Mouse (Mus musculus): ENCODE data around the gene Ddx19a.
A peak's percentile ranks its signal among the peaks of the same experiment; 100 is the strongest.

Ddx19a gene

DNA sequence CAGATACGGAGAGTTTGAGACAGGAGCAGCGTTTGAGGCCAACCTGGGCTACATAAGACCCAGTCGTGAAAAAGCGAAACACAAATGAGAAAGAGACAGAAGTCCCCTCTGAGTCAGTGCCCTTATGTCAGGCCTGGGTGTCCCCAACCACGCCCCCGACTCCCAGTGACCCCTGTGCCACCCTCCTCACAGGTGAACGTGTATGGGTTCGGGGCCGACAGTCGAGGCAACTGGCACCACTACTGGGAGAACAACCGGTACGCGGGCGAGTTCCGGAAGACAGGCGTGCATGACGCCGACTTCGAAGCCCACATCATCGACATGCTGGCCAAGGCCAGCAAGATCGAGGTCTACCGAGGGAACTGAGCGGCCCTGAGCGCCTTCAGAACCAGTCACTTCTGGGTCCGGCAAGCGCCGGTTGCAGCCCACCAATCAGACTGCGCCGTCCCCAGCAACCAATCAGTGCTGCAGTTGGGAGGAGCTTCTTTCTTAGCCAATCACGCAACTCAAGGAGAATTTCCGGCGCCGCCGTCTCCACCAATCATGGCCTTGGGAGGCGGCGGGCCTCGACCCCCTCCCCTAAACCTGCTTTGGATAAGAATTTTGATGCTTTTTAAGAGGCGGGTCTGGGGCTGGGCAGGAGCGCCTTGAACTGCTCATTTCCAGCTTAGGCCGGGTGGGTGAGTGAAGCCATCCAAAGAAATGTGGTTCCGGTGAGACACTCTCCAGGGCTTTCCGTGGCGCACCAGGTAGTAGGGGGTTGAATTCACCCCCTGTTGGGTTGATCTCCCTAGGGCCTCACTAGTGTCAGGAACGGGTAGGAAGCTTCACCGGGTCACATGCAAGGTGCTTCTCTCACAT is 27.5 kb downstream of the Ddx19a start:
- peak; percentile 65 for DNase-seq

GRCm38 (mm10) chr8:110967326-110967725 is 30.3 kb downstream of the Ddx19a start:
- DNase-seq = peak; percentile 87

- DNase-seq = peak; percentile 53
These were observed 31.0 kb downstream of the Ddx19a start for GRCm38 (mm10) chr8:110966586-110966985.

DNA sequence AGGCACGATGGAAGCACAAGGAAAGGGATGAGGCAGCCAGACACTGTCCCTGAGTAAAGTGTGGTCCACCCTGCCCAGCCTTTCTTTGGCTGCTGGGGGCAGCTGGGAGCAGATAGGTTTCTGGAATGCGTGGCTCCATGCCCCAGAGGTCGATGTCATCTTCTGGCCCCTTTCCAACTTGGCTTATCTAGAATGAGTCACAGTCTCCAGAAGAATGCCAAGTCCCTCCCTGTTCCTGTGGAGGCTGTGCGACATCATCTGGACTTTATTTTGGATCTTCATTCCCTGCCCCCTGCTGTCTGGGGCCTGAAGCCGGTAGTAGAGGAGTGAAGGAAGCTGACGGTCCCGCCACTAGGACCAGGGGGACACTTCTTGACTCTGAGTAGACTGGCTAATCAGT is 32.0 kb downstream of the Ddx19a start:
- peak; percentile 92 for DNase-seq

GRCm38 (mm10) chr8:110964666-110965065 is 32.9 kb downstream of the Ddx19a start:
- no peak for DNase-seq

DNA sequence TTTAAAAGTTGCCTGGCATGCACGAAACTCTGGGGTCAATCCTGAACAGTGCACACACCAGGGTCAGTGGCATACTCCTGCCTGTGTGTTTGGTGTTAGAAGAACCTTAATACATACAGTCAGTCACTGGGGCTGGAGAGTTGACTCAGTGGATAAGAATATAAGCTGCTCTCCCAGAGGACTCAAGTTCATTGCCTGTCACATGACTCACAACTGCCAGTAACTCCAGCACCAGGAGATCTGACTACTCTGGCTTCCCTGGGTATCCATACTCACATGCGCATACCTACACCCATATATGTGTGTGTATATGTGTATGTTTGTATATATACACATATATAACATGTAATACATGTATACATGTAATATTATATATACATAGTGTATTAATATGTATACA is 34.5 kb downstream of the Ddx19a start:
- DNase-seq = peak; percentile 27

GRCm38 (mm10) chr8:110959906-110960305 is 37.7 kb downstream of the Ddx19a start:
- peak; percentile 97 for DNase-seq

DNA sequence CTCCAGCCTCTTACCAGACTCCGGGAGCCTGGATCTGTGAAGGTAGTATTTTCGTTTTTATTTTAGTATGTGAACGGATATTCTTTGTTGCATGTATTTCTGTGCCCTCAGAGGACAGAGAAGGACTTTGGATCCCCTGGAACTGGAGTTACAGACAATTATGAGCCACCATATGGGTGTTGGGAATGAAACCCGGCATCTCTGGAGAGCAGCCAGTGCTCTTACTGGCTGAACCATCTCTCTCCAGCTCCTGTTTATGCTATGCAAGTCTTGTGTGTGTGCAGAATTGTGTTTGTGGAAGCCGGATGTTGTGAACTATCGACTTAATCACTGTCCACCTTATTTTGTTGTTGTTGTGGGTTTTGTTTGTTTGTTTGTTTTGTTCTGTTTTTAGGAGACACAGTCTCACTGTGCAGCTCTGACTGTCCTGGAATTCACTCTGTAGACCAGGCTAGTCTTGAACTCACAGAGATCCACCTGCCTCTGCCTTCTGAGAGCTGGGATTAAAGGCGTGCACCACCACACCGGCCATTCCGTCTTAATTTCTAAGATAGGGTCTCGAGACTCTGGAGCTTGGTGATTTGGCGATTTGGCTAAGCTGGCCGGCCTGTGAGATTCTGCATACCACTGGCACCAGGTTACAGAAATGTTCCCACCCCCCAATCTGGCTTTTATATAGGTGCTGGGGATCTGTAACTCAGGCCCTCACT is 38.4 kb downstream of the Ddx19a start:
- DNase-seq = peak; percentile 96

- DNase-seq = peak; percentile 60
These were observed 39.0 kb downstream of the Ddx19a start for GRCm38 (mm10) chr8:110958553-110958952.

DNA sequence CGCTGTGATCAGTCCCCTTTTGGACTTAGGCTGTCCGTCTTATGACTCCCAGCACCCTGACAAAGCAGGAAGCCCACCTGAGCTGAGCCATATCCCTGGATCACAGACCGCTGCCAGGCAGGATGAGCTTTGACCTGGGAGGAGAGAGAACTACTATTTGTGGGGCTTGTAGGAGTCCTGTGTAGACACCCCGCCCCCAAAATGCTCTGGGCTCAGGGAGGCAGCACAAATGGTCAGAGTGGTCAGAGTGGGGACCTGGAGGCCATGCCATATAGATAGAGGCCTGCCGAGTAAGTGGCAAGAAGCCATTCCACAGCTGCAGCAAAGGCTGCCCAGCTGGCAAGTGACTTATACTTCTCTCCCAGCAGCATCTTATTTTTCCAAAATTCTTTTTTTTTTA is 39.5 kb downstream of the Ddx19a start:
- peak; percentile 74 for DNase-seq

DNA sequence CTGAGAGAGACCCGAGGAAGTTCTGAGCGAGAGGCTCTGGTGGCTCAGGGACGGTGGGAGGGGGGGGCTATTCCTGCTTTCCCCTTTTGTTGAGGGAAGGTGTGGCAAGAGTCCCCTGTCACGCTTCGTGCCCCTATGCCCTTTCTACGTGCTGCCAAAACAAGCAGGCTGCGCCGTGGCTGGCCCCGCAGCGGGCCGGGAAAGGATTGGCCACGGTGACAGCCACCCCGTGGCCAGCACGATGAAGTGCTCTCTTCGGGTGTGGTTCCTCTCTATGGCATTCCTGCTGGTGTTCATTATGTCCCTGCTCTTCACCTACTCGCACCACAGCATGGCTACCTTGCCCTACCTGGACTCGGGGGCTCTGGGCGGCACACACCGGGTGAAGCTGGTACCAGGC is 40.1 kb downstream of the Ddx19a start:
- peak; percentile 84 for DNase-seq

- peak; percentile 78 for DNase-seq
These were observed 40.8 kb downstream of the Ddx19a start for GRCm38 (mm10) chr8:110956619-110957450.

- DNase-seq = no peak
These were observed 42.8 kb downstream of the Ddx19a start for GRCm38 (mm10) chr8:110954776-110955175.

- DNase-seq = no peak
These were observed 47.5 kb downstream of the Ddx19a start for GRCm38 (mm10) chr8:110950065-110950484.

GRCm38 (mm10) chr8:110945716-110946115 is 51.9 kb downstream of the Ddx19a start:
- no peak for DNase-seq

GRCm38 (mm10) chr8:110944276-110944876 is 53.2 kb downstream of the Ddx19a start:
- no peak for DNase-seq

DNA sequence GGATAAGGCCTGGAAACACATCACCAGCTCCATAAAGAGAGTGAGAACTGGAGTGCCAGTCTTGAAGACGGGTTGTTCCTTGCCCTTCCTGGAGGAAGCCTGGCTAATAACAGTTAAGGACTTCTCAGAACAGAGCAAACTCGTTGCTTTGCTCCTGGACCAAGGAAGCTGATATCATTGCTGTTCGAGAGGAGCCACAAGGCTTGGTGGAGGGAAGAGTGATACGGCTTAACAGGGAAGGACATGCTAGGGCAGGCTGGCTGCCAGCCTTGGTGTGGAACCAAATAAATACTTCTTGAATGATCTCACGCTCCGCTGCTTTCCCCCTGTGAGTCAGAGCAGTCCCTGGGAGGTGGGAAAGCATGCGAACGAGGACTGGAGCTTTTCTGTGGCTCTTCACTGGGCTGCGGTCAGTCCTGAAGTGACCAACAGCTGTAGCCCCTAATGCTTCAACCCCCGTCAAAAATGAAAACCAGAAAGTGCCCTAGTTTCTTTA is 56.1 kb downstream of the Ddx19a start:
- DNase-seq = peak; percentile 89

GRCm38 (mm10) chr8:110940682-110941452 is 56.7 kb downstream of the Ddx19a start:
- DNase-seq = peak; percentile 94

DNA sequence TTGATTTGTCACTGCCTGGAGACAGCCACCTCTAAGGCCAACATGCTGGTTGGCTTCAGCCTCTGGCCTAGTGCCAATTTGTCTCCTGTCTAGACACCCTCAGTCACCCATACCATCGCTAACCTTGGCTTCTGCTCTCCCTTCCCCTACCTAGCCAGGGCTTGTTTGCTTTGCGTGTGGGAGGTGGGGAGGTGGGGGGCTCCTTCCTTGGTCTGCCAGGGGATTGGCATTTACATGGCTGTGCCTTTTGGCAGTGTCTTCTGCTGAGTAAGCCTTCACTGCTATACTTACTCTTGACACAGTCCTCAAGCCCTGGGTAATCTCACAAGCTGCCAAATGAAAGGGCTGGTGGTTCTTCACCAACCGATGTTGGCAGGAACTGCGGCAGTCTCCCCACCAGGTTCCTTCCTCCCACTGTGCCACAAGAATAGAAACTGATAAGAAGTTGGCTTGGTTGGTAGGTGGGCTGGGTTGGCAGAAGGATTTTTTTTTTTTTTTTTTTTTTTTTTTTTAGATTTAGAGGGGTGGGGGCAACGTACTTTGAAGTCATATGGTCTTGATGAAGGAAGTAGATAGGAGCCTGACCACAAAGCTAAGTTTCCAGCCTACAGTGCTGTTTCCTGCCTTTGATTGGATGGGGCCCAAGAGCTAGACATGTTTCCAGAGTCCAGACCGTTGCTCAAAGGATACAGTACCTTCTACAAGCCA is 58.6 kb downstream of the Ddx19a start:
- DNase-seq = peak; percentile 90

GRCm38 (mm10) chr8:110936217-110936616 is 61.4 kb downstream of the Ddx19a start:
- peak; percentile 78 for DNase-seq

DNA sequence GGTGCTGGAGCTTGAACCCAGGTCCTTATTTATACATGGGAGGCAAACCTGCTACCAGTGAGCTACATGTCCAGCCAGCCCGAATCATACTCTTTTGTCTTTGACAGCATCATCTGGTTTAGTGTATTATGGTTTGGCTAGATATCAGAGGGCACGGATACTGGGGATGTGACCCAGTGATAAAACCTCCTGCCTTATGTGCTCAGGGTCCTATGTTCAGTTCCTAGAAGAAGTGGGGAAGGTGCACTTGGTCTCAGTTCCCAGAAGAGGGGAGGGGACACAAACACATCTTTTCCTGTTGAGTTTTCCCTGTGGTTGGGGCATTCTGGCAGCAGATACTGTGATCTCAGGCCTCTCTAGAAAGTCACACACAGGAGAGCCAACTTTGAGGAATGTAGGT is 64.3 kb downstream of the Ddx19a start:
- no peak for DNase-seq
